Comparison of ENCODE assay signal across 11 mouse cellular contexts in the genomic region with DNA sequence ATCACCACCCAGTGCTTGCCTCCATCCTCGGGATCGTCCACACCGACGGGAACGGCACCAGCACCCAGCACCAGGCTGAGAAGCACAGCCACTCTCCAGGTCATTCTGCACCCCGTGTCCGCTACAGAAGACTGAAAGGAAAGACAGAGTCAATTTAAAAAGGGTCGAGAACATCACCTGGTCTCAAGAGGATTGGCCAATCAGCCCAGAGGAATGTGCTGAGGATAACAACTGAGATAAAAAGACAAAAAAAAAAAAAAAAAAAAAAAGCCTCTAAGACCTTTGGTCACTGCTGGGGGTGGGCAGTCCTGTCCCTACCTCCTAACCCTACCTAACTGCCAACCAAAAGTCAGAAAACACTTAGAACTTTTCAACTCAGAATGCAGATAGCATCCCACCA.
"Had no signal": no experiment of that assay in that cellular context is flagged by ENCODE, and none has a peak within 500 bp of the region (broad histone marks: within the 10 kb centered on the region; RNA-seq: fewer than 3 reads in every experiment).

No protein-coding gene starts in this region.

- H3K9me3 ChIP-seq: limb, embryonic 10.5 days; liver, embryonic 15.5 days; stomach, embryonic 15.5 days had no signal

- ATAC-seq: lung, postnatal 0 days; midbrain, embryonic 13.5 days had no signal

- H3K9ac ChIP-seq: liver, embryonic 15.5 days; midbrain, embryonic 13.5 days; stomach, embryonic 15.5 days had no signal

- H3K4me1 ChIP-seq: stomach, embryonic 15.5 days had no signal

- H3K27me3 ChIP-seq: liver, embryonic 15.5 days; midbrain, embryonic 13.5 days; stomach, embryonic 15.5 days had no signal

- H3K4me3 ChIP-seq: left cerebral cortex, adult 2 months; limb, embryonic 10.5 days; liver, embryonic 15.5 days; midbrain, embryonic 13.5 days; stomach, embryonic 15.5 days had no signal

- DNase-seq: lung, adult 2 months; lung, postnatal 36 days; right cerebral cortex, postnatal 14 days; thymus, postnatal 36 days had no signal

- H3K27ac ChIP-seq: left cerebral cortex, adult 2 months; limb, embryonic 10.5 days; liver, embryonic 15.5 days; midbrain, embryonic 13.5 days; stomach, embryonic 15.5 days had no signal

- H3K36me3 ChIP-seq: liver, embryonic 15.5 days; stomach, embryonic 15.5 days had no signal

- H3K4me2 ChIP-seq: liver, embryonic 11.5 days; liver, embryonic 15.5 days; midbrain, embryonic 13.5 days; stomach, embryonic 15.5 days had no signal
